Mouse (Mus musculus): ENCODE measurements around the gene Olfr450. TPM values are rescaled to one million over a fixed set of nuclear protein-coding genes. Genes with fewer than 3 reads are reported as not detected.

The Olfr450 gene
- total RNA-seq (2012; rRNA removed), result not detected in 2 replicates

DNA sequence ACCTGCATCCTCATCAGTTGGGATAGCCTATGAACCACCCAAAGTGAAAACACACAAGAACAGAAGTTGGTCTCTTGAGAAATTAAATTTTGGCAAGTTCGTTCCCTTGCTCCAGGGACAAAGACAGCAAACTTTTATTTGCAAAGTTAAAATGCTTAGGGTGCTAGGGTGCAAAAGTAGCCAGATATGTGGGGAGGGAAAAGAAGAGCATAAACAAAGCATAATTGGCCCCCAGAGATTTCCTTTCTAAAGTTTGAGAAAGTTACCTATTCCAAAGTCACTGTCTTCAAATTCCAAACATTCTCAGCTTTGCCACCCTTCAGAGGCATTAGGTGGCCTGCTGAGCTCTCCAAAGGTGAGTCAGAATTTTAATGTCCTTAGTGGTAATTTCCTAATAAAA lies at the start of gene Olfr450:
Gene Olfr450, plus strand, starts transcription at position 301 of the 400 bp plus-strand sequence.
- H3K9me3 ChIP-seq (ENCODE audit: control insufficient read depth, insufficient read depth, low read depth, low read length), result no peaks in the 10 kb centered on the region
- no peak within 1 kb of the TSS for H3K9ac ChIP-seq (ENCODE audit: insufficient read depth, low read depth, low read length, poor library complexity, severe bottlenecking)
- H3K4me3 ChIP-seq (ENCODE audit: insufficient read depth in 1 of 2, low read depth in 1 of 2, low read length in 2 of 2, poor library complexity in 1 of 2, severe bottlenecking in 1 of 2), result no peak within 1 kb of the TSS
- no peak for TF ChIP-seq HCFC1 (IDR thresholded peaks at IDR 0.05; ENCODE audit: borderline replicate concordance, insufficient read depth, low read length)
- TF ChIP-seq CHD2 (IDR thresholded peaks at IDR 0.05; ENCODE audit: low read depth, low read length), result no peak
- no peak for TF ChIP-seq ZNF384 (IDR thresholded peaks at IDR 0.05; ENCODE audit: low read depth, low read length)
- TF ChIP-seq ZC3H11A (IDR thresholded peaks at IDR 0.05; ENCODE audit: borderline replicate concordance, low read depth, low read length), result no peak
- TF ChIP-seq MAFK (IDR thresholded peaks at IDR 0.05; ENCODE audit: insufficient read depth, low read depth, low read length), result no peak
- no peak within 1 kb of the TSS for H3K27ac ChIP-seq (ENCODE audit: insufficient read depth, low read depth, low read length, poor library complexity, severe bottlenecking)
- DNase-seq (ENCODE audit: low read depth, low spot score), result no peak
- no peaks in the 10 kb centered on the region for H3K36me3 ChIP-seq (ENCODE audit: control insufficient read depth, insufficient read depth, low read length, poor library complexity, severe bottlenecking)
- in situ Hi-C loops (cut with MboI; ENCODE audit: low sequenced_read_pairs in 2 of 2, unreplicated experiment in 2 of 2), result no loop called here
- no peaks in the 10 kb centered on the region for H3K4me1 ChIP-seq (ENCODE audit: control insufficient read depth in 2 of 2, insufficient read depth in 2 of 2, low read length in 2 of 2, poor library complexity in 1 of 2)

DNA sequence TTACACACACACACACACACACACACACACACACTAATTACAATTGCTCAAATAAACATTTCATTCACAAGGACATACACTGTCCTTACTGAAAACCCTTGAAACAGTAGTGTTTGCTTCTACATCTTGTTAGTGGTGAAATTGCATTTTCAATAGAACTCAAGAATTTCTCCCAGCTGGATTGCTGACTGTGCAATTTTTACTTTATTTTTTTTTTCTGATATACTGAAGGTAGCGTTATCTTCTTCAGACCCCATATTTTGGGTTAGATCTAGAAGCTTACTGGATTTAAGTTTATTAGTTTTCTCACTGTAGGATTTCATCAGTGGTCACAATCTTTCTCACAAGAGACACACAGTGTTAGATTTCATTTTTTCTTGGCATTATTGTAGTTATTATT lies 34.7 kb upstream of the Olfr450 start:
- Histone ChIP-seq H3K4me3 (ENCODE audit: insufficient read depth in 1 of 2, low read depth in 1 of 2, low read length in 2 of 2, poor library complexity in 1 of 2, severe bottlenecking in 1 of 2) (no peak overlapping the region), H3K27ac (ENCODE audit: insufficient read depth, low read depth, low read length, poor library complexity, severe bottlenecking) (no peak overlapping the region), H3K36me3 (ENCODE audit: control insufficient read depth, insufficient read depth, low read length, poor library complexity, severe bottlenecking) (no peaks in the 10 kb centered on the region), H3K9ac (ENCODE audit: insufficient read depth, low read depth, low read length, poor library complexity, severe bottlenecking) (no peak overlapping the region), H3K4me1 (ENCODE audit: control insufficient read depth in 2 of 2, insufficient read depth in 2 of 2, low read length in 2 of 2, poor library complexity in 1 of 2) (no peaks in the 10 kb centered on the region), H3K9me3 (ENCODE audit: control insufficient read depth, insufficient read depth, low read depth, low read length) (no peaks in the 10 kb centered on the region)
- no peak for DNase-seq (ENCODE audit: low read depth, low spot score)
- TF ChIP-seq HCFC1 (IDR thresholded peaks at IDR 0.05; ENCODE audit: borderline replicate concordance, insufficient read depth, low read length) (no peak), ZNF384 (IDR thresholded peaks at IDR 0.05; ENCODE audit: low read depth, low read length) (no peak), MAFK (IDR thresholded peaks at IDR 0.05; ENCODE audit: insufficient read depth, low read depth, low read length) (peak; percentile 86), ZC3H11A (IDR thresholded peaks at IDR 0.05; ENCODE audit: borderline replicate concordance, low read depth, low read length) (no peak)
- in situ Hi-C loops (cut with MboI; ENCODE audit: low sequenced_read_pairs in 2 of 2, unreplicated experiment in 2 of 2), result no loop called here

DNA sequence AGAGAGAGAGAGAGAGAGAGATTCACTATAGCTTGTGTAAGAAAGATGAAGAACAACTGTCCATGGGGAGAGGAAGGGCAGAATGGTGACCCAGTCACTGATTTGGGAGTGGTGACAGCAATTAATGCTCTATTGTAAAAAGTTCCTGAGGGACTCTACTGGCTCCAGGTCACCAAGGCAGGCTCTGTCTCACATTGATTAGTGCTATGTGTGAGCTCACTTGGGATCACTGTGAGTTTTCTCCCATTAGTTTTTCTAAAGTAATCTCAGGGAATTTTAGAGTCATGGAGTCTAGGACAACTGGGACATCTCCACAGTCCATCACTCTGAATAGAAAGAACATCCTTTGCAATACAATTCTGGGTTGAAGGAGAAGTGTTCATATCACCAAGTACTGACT lies 26.9 kb upstream of the Olfr450 start, which contains the start of gene Olfr452:
Gene Olfr452, plus strand, starts transcription at position 301 of the 400 bp plus-strand sequence.
- H3K4me3 ChIP-seq (ENCODE audit: insufficient read depth in 1 of 2, low read depth in 1 of 2, low read length in 2 of 2, poor library complexity in 1 of 2, severe bottlenecking in 1 of 2), result no peak within 1 kb of the TSS
- H3K4me1 ChIP-seq (ENCODE audit: control insufficient read depth in 2 of 2, insufficient read depth in 2 of 2, low read length in 2 of 2, poor library complexity in 1 of 2), result no peaks in the 10 kb centered on the region
- no peaks in the 10 kb centered on the region for H3K36me3 ChIP-seq (ENCODE audit: control insufficient read depth, insufficient read depth, low read length, poor library complexity, severe bottlenecking)
- DNase-seq (ENCODE audit: low read depth, low spot score), result no peak
- no peak for TF ChIP-seq HCFC1 (IDR thresholded peaks at IDR 0.05; ENCODE audit: borderline replicate concordance, insufficient read depth, low read length)
- no peak for TF ChIP-seq CHD2 (IDR thresholded peaks at IDR 0.05; ENCODE audit: low read depth, low read length)
- no peak for TF ChIP-seq ZC3H11A (IDR thresholded peaks at IDR 0.05; ENCODE audit: borderline replicate concordance, low read depth, low read length)
- TF ChIP-seq ZNF384 (IDR thresholded peaks at IDR 0.05; ENCODE audit: low read depth, low read length), result no peak
- TF ChIP-seq MAFK (IDR thresholded peaks at IDR 0.05; ENCODE audit: insufficient read depth, low read depth, low read length), result no peak
- in situ Hi-C loops (cut with MboI; ENCODE audit: low sequenced_read_pairs in 2 of 2, unreplicated experiment in 2 of 2), result no loop called here
- no peak within 1 kb of the TSS for H3K27ac ChIP-seq (ENCODE audit: insufficient read depth, low read depth, low read length, poor library complexity, severe bottlenecking)
- H3K9ac ChIP-seq (ENCODE audit: insufficient read depth, low read depth, low read length, poor library complexity, severe bottlenecking), result no peak within 1 kb of the TSS
- H3K9me3 ChIP-seq (ENCODE audit: control insufficient read depth, insufficient read depth, low read depth, low read length), result no peaks in the 10 kb centered on the region

- Histone ChIP-seq H3K9me3 (ENCODE audit: control insufficient read depth, insufficient read depth, low read depth, low read length) (no peaks in the 10 kb centered on the region), H3K9ac (ENCODE audit: insufficient read depth, low read depth, low read length, poor library complexity, severe bottlenecking) (no peak overlapping the region), H3K4me1 (ENCODE audit: control insufficient read depth in 2 of 2, insufficient read depth in 2 of 2, low read length in 2 of 2, poor library complexity in 1 of 2) (no peaks in the 10 kb centered on the region), H3K27ac (ENCODE audit: insufficient read depth, low read depth, low read length, poor library complexity, severe bottlenecking) (no peak overlapping the region), H3K4me3 (ENCODE audit: insufficient read depth in 1 of 2, low read depth in 1 of 2, low read length in 2 of 2, poor library complexity in 1 of 2, severe bottlenecking in 1 of 2) (no peak overlapping the region), H3K36me3 (ENCODE audit: control insufficient read depth, insufficient read depth, low read length, poor library complexity, severe bottlenecking) (no peaks in the 10 kb centered on the region)
- no peak for TF ChIP-seq ZC3H11A (IDR thresholded peaks at IDR 0.05; ENCODE audit: borderline replicate concordance, low read depth, low read length)
- no peak for TF ChIP-seq CHD2 (IDR thresholded peaks at IDR 0.05; ENCODE audit: low read depth, low read length)
- no peak for TF ChIP-seq ZNF384 (IDR thresholded peaks at IDR 0.05; ENCODE audit: low read depth, low read length)
- no peak for TF ChIP-seq HCFC1 (IDR thresholded peaks at IDR 0.05; ENCODE audit: borderline replicate concordance, insufficient read depth, low read length)
- TF ChIP-seq MAFK (IDR thresholded peaks at IDR 0.05; ENCODE audit: insufficient read depth, low read depth, low read length), result no peak
- in situ Hi-C loops (cut with MboI; ENCODE audit: low sequenced_read_pairs in 2 of 2, unreplicated experiment in 2 of 2), result no loop called here
- DNase-seq (ENCODE audit: low read depth, low spot score), result no peak
Measured at GRCm38 (mm10) chr6:42790247-42790948, 21.3 kb upstream of the Olfr450 start.

Measured in ES-E14 (cell line).